25 mouse cellular contexts compared by ENCODE assay signal in the genomic region with DNA sequence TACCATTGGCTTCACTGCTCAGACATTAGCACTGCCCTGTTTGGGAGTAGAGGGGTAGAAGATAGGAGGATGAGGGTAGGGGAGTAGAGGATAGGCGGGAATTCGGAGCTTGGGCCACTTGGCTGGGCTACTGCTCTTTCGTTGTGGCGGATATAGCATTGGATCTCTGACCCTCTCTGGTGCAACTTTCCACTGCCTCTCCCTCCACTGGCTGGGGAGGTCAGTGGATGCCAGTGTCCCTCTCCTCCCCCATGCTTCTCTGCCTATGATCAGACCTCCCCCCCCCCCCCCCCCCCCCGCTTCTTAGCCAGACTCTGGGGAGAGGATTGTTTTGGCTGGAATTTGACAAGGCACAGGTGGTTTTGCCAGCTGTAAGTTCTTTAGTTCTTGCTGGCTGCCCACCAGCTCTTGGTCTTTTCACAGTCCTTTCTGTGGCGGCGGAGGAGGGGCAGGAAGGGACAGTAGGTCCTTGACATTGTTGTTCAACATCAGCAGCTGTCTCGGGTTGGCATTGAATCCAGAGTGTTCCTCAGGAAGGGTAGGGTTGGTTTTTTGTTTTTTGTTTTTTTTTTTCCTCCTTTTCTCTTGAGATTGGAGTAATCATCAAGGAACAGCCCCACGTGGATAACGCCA.
DNase-seq lines count a peak whose midpoint lies in the region; ATAC-seq and TF ChIP-seq lines count a peak whose summit lies in the region.
"Had no signal": no experiment of that assay in that cellular context is flagged by ENCODE, and none has a peak within 500 bp of the region (broad histone marks: within the 10 kb centered on the region; RNA-seq: fewer than 3 reads in every experiment).

No protein-coding gene starts in this region.

- WGBS in kidney, embryonic 15.5 days: 58% methylated on average over 9 of the region's 10 CpGs
- 54% methylated on average over 10 of the region's 10 CpGs for WGBS in kidney, adult 2 months
- 82% methylated on average over 9 of the region's 10 CpGs for WGBS in hindbrain, embryonic 14.5 days

- H3K36me3 ChIP-seq in kidney, embryonic 15.5 days: no peaks in the 10 kb centered on the region
- H3K36me3 ChIP-seq in kidney, adult 2 months (ENCODE audit: control insufficient read depth, insufficient read depth, low read length): no peaks in the 10 kb centered on the region
- no peaks in the 10 kb centered on the region for H3K36me3 ChIP-seq in hindbrain, embryonic 14.5 days (replicated peaks; ENCODE audit: control insufficient read depth, insufficient read depth)
- H3K36me3 ChIP-seq: G1E; hindbrain, embryonic 10.5 days; liver, embryonic 15.5 days; midbrain, embryonic 13.5 days; neural tube, embryonic 13.5 days had no signal

- no peak overlapping the region for H3K4me2 ChIP-seq in kidney, embryonic 15.5 days
- no peak overlapping the region for H3K4me2 ChIP-seq in hindbrain, embryonic 14.5 days (replicated peaks)
- H3K4me2 ChIP-seq: liver, embryonic 15.5 days; lung, embryonic 14.5 days; midbrain, embryonic 13.5 days; neural tube, embryonic 13.5 days had no signal

- DNase-seq in adrenal gland, postnatal 14 days: peak; percentile 31
- DNase-seq in adrenal gland, postnatal 4 days (ENCODE audit: low spot score in 2 of 2): no peak
- no peak for DNase-seq in kidney, adult 2 months
- DNase-seq in left cerebral cortex, postnatal 4 days: peak; percentile 10
- DNase-seq in left cerebral cortex, adult 2 months (ENCODE audit: extremely low spot score in 1 of 2, low spot score in 2 of 2): no peak
- peak; percentile 51 for DNase-seq in brain, embryonic 14.5 days (ENCODE audit: low read depth)
- no peak for DNase-seq in hindbrain, embryonic 14.5 days (ENCODE audit: low spot score)
- DNase-seq: adrenal gland, postnatal 25 days; cerebellum, adult 2 months; cerebellum, postnatal 25 days; heart, postnatal 14 days; kidney, postnatal 14 days; lung, embryonic 14.5 days; right cerebral cortex, adult 18-20 months; spleen, adult 18-20 months; thymus, postnatal 14 days had no signal

- TF ChIP-seq CTCF in kidney, adult 2 months (conservative IDR thresholded peaks at IDR 0.05; ENCODE audit: insufficient read depth, insufficient read length, low read depth, low read length): no peak
- no peak for TF ChIP-seq CTCF in left cerebral cortex, adult 2 months (IDR thresholded peaks at IDR 0.05)
- TF ChIP-seq CTCF in brain, embryonic 14.5 days (IDR thresholded peaks at IDR 0.05; ENCODE audit: borderline replicate concordance, extremely low read depth, insufficient read depth, insufficient read length): no peak

- intact Hi-C loops in left cerebral cortex, postnatal 4 days (cut with DNase I): no loop called here
- intact Hi-C loops in left cerebral cortex, adult 2 months (cut with DNase I): no loop called here

- no peak overlapping the region for H3K9ac ChIP-seq in kidney, embryonic 15.5 days
- no peak overlapping the region for H3K9ac ChIP-seq in hindbrain, embryonic 14.5 days
- H3K9ac ChIP-seq: liver, embryonic 15.5 days; lung, embryonic 14.5 days; midbrain, embryonic 13.5 days; neural tube, embryonic 13.5 days had no signal

- no peaks in the 10 kb centered on the region for H3K9me3 ChIP-seq in kidney, embryonic 15.5 days (replicated peaks)
- H3K9me3 ChIP-seq in hindbrain, embryonic 14.5 days (ENCODE audit: control insufficient read depth, low read length): no peaks in the 10 kb centered on the region
- H3K9me3 ChIP-seq: hindbrain, embryonic 10.5 days; liver, embryonic 15.5 days; midbrain, embryonic 13.5 days; neural tube, embryonic 13.5 days had no signal

- ATAC-seq in kidney, embryonic 15.5 days (replicated peaks; ENCODE audit: low FRiP score): peak; percentile 40
- no peak for ATAC-seq in hindbrain, embryonic 14.5 days (ENCODE audit: low FRiP score)
- ATAC-seq: forebrain, embryonic 16.5 days; hindbrain, embryonic 16.5 days; midbrain, embryonic 13.5 days had no signal

- H3K4me1 ChIP-seq in kidney, embryonic 15.5 days: peaks cover 23% of the 10 kb centered on the region
- no peaks in the 10 kb centered on the region for H3K4me1 ChIP-seq in kidney, adult 2 months (ENCODE audit: control insufficient read depth, insufficient read depth, low read length)
- no peaks in the 10 kb centered on the region for H3K4me1 ChIP-seq in hindbrain, embryonic 14.5 days (replicated peaks; ENCODE audit: control insufficient read depth, insufficient read depth, low read length)

- no peaks in the 10 kb centered on the region for H3K27me3 ChIP-seq in kidney, embryonic 15.5 days
- no peaks in the 10 kb centered on the region for H3K27me3 ChIP-seq in kidney, adult 2 months (replicated peaks; ENCODE audit: control insufficient read depth, insufficient read depth, low read length)
- H3K27me3 ChIP-seq in hindbrain, embryonic 14.5 days (ENCODE audit: control insufficient read depth, insufficient read depth, low read length): no peaks in the 10 kb centered on the region
- H3K27me3 ChIP-seq: liver, embryonic 15.5 days; midbrain, embryonic 13.5 days; neural tube, embryonic 13.5 days had no signal

- TF ChIP-seq POLR2A in kidney, adult 2 months (IDR thresholded peaks at IDR 0.05; ENCODE audit: low read depth, low read length): no peak
- no peak for TF ChIP-seq POLR2A in brain, embryonic 14.5 days (IDR thresholded peaks at IDR 0.05; ENCODE audit: borderline replicate concordance, extremely low read depth, insufficient read depth, insufficient read length, poor library complexity, severe bottlenecking)

- no peak overlapping the region for H3K4me3 ChIP-seq in kidney, embryonic 15.5 days (replicated peaks)
- H3K4me3 ChIP-seq in kidney, adult 2 months (ENCODE audit: insufficient read depth, low read depth, low read length): no peak overlapping the region
- H3K4me3 ChIP-seq in left cerebral cortex, adult 2 months: no peak overlapping the region
- no peak overlapping the region for H3K4me3 ChIP-seq in hindbrain, embryonic 14.5 days (replicated peaks; ENCODE audit: low read length)
- H3K4me3 ChIP-seq: hindbrain, embryonic 10.5 days; liver, embryonic 15.5 days; midbrain, embryonic 13.5 days; neural tube, embryonic 13.5 days had no signal

- 0 out of 2 replicates have a peak overlapping the region, but pooled peaks have one; percentile 22 for H3K27ac ChIP-seq in kidney, embryonic 15.5 days
- H3K27ac ChIP-seq in kidney, adult 2 months (ENCODE audit: insufficient read depth, low read depth, low read length): no peak overlapping the region
- no peak overlapping the region for H3K27ac ChIP-seq in left cerebral cortex, adult 2 months
- H3K27ac ChIP-seq in hindbrain, embryonic 14.5 days: no peak overlapping the region
- H3K27ac ChIP-seq: hindbrain, embryonic 10.5 days; liver, embryonic 15.5 days; macrophage; midbrain, embryonic 13.5 days; neural tube, embryonic 13.5 days had no signal

Comparison
In these comparisons a context has a peak if more than half of its experiments do, and no peak if none do; other contexts are left out.
1. DNase-seq: peak in adrenal gland, postnatal 14 days (single experiment), left cerebral cortex, postnatal 4 days (single experiment) and brain, embryonic 14.5 days (single experiment); none in adrenal gland, postnatal 4 days (0 of 2), kidney, adult 2 months (single experiment), left cerebral cortex, adult 2 months (0 of 2) and hindbrain, embryonic 14.5 days (single experiment).